Mouse (Mus musculus): Measurements from ENCODE around the gene Tcte1. TPM values are rescaled to one million over a fixed set of nuclear protein-coding genes. Genes with fewer than 3 reads are reported as not detected.

Gene Tcte1
- total RNA-seq, 1 experiment: 0.09 TPM

DNA sequence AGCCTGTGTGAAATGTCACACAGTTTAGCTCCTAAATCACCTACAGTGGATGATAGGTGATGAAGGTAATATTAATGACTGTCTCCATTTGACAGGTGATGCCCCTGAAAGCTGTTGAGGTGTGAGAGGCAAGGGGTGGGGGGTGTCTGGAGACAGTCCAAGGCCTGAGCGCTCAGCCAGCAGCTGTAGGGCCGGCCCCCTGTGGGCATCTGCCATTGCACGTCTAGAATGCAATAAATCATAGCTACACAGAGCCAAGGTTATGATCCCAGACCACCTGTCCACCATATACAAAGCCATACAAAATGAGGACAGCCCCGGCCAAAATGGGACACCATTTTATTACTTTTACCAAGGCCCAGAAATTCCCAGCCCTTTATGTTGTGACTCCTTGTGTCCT is 1.7 kb downstream of the Tcte1 start:
- Histone ChIP-seq H3K4me1 (ENCODE audit: control insufficient read depth in 2 of 2, insufficient read depth in 2 of 2, low read length in 2 of 2, poor library complexity in 1 of 2) (peaks cover 2 to 14% of the 10 kb centered on the region in 2 experiments; a peak in 3 of 4 replicates), H3K9ac (ENCODE audit: insufficient read depth, low read depth, low read length, poor library complexity, severe bottlenecking) (no peak overlapping the region), H3K9me3 (ENCODE audit: control insufficient read depth, insufficient read depth, low read depth, low read length) (no peaks in the 10 kb centered on the region), H3K27ac (ENCODE audit: insufficient read depth, low read depth, low read length, poor library complexity, severe bottlenecking) (no peak overlapping the region), H3K4me3 (ENCODE audit: insufficient read depth in 1 of 2, low read depth in 1 of 2, low read length in 2 of 2, poor library complexity in 1 of 2, severe bottlenecking in 1 of 2) (no peak overlapping the region), H3K36me3 (ENCODE audit: control insufficient read depth, insufficient read depth, low read length, poor library complexity, severe bottlenecking) (peaks cover 10% of the 10 kb centered on the region)
- in situ Hi-C loops (cut with MboI; ENCODE audit: low sequenced_read_pairs in 2 of 2, unreplicated experiment in 2 of 2): no loop called here
- DNase-seq (ENCODE audit: low read depth, low spot score): no peak
- TF ChIP-seq ZNF384 (IDR thresholded peaks at IDR 0.05; ENCODE audit: low read depth, low read length) (no peak), MAFK (IDR thresholded peaks at IDR 0.05; ENCODE audit: insufficient read depth, low read depth, low read length) (no peak), HCFC1 (IDR thresholded peaks at IDR 0.05; ENCODE audit: borderline replicate concordance, insufficient read depth, low read length) (no peak), ZC3H11A (IDR thresholded peaks at IDR 0.05; ENCODE audit: borderline replicate concordance, low read depth, low read length) (no peak)

DNA sequence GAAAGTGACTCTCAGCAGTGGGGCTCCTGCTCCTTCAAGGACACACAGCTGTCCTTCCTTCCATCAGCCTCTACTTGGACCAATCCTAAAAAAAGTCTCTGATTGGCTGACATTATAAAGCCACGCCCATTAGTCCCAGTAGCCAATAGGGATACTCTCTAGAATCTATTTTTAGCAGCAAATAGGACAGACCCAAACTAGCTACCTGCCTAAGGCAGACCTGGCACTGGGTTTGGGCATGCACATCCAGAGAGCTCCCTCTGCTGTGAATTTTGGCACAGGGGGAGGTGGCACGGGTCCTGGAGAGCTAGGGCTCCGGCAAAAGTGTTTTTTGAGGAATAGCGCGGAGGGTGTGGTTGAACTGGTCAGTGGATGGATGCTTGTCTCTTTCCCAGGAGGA is 3.3 kb downstream of the Tcte1 start:
- TF ChIP-seq ZNF384 (IDR thresholded peaks at IDR 0.05; ENCODE audit: low read depth, low read length) (no peak), MAFK (IDR thresholded peaks at IDR 0.05; ENCODE audit: insufficient read depth, low read depth, low read length) (no peak), ZC3H11A (IDR thresholded peaks at IDR 0.05; ENCODE audit: borderline replicate concordance, low read depth, low read length) (no peak), CHD2 (IDR thresholded peaks at IDR 0.05; ENCODE audit: low read depth, low read length) (no peak), HCFC1 (IDR thresholded peaks at IDR 0.05; ENCODE audit: borderline replicate concordance, insufficient read depth, low read length) (no peak)
- no peaks in the 10 kb centered on the region for H3K9me3 ChIP-seq (ENCODE audit: control insufficient read depth, insufficient read depth, low read depth, low read length)
- H3K36me3 ChIP-seq (ENCODE audit: control insufficient read depth, insufficient read depth, low read length, poor library complexity, severe bottlenecking): no peaks in the 10 kb centered on the region
- in situ Hi-C loops (cut with MboI; ENCODE audit: low sequenced_read_pairs in 2 of 2, unreplicated experiment in 2 of 2): no loop called here
- H3K4me3 ChIP-seq (ENCODE audit: insufficient read depth in 1 of 2, low read depth in 1 of 2, low read length in 2 of 2, poor library complexity in 1 of 2, severe bottlenecking in 1 of 2): peak overlapping the region; percentile 10 to 57; a peak in 3 of 4 replicates
- H3K27ac ChIP-seq (ENCODE audit: insufficient read depth, low read depth, low read length, poor library complexity, severe bottlenecking): no peak overlapping the region; the same call in 1 of the 2 replicates
- no peak overlapping the region for H3K9ac ChIP-seq (ENCODE audit: insufficient read depth, low read depth, low read length, poor library complexity, severe bottlenecking)
- peaks cover 9 to 18% of the 10 kb centered on the region in 2 experiments; a peak in 3 of 4 replicates for H3K4me1 ChIP-seq (ENCODE audit: control insufficient read depth in 2 of 2, insufficient read depth in 2 of 2, low read length in 2 of 2, poor library complexity in 1 of 2)
- no peak for DNase-seq (ENCODE audit: low read depth, low spot score)

DNA sequence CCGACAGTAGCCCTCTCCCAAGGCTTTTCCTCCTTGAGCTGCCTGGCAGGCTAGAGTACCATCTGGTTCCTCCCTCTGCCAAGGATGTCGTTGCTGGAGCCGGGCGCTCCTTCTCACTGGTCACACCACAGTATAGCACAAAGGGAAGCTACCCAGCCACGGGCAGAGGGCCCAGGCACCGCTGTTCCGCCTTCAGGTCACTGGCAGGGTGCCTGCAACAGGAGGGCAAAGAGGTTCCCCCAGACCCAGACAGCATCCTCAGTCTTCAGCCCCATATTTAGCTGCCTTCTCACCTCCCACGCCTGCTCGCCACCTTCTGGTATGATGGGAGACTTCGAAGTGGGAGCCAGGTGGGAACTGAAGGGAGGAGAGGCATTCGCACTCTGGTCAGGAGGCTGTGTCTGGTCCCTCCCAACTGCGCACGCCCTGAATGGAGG is 7.1 kb downstream of the Tcte1 start:
- Histone ChIP-seq H3K4me1 (ENCODE audit: control insufficient read depth in 2 of 2, insufficient read depth in 2 of 2, low read length in 2 of 2, poor library complexity in 1 of 2) (peaks cover 9 to 18% of the 10 kb centered on the region in 2 experiments; a peak in 3 of 4 replicates), H3K9ac (ENCODE audit: insufficient read depth, low read depth, low read length, poor library complexity, severe bottlenecking) (no peak overlapping the region), H3K27ac (ENCODE audit: insufficient read depth, low read depth, low read length, poor library complexity, severe bottlenecking) (no peak overlapping the region), H3K36me3 (ENCODE audit: control insufficient read depth, insufficient read depth, low read length, poor library complexity, severe bottlenecking) (no peaks in the 10 kb centered on the region), H3K9me3 (ENCODE audit: control insufficient read depth, insufficient read depth, low read depth, low read length) (no peaks in the 10 kb centered on the region), H3K4me3 (ENCODE audit: insufficient read depth in 1 of 2, low read depth in 1 of 2, low read length in 2 of 2, poor library complexity in 1 of 2, severe bottlenecking in 1 of 2) (peak overlapping the region in 1 of 2 experiments; percentile 34; a peak in 1 of 4 replicates)
- TF ChIP-seq ZNF384 (IDR thresholded peaks at IDR 0.05; ENCODE audit: low read depth, low read length) (no peak), HCFC1 (IDR thresholded peaks at IDR 0.05; ENCODE audit: borderline replicate concordance, insufficient read depth, low read length) (no peak), ZC3H11A (IDR thresholded peaks at IDR 0.05; ENCODE audit: borderline replicate concordance, low read depth, low read length) (no peak), MAFK (IDR thresholded peaks at IDR 0.05; ENCODE audit: insufficient read depth, low read depth, low read length) (no peak), CHD2 (IDR thresholded peaks at IDR 0.05; ENCODE audit: low read depth, low read length) (no peak)
- in situ Hi-C loops (cut with MboI; ENCODE audit: low sequenced_read_pairs in 2 of 2, unreplicated experiment in 2 of 2): no loop called here
- DNase-seq (ENCODE audit: low read depth, low spot score): no peak

DNA sequence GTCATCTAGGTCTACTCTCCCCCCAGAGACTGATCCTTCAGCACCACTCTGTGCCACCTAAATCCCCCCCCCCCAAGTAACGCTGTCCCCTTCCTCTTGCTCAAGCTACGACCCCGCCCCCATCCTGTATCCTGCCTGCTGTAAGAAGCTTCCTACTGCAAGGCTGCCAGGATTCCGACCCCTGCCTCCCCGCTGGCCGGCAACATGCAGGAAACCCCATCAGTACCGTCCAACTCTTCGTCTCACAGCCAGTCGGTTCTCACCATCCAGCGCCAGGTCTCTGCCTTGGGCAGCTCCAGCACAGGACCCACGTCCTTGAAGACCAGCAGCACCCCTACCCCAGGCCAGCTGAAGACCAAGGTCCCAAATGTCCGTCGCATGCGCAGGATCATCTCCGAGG is 9.7 kb downstream of the Tcte1 start:
- H3K4me3 ChIP-seq (ENCODE audit: insufficient read depth in 1 of 2, low read depth in 1 of 2, low read length in 2 of 2, poor library complexity in 1 of 2, severe bottlenecking in 1 of 2): no peak overlapping the region
- H3K36me3 ChIP-seq (ENCODE audit: control insufficient read depth, insufficient read depth, low read length, poor library complexity, severe bottlenecking): no peaks in the 10 kb centered on the region
- H3K9ac ChIP-seq (ENCODE audit: insufficient read depth, low read depth, low read length, poor library complexity, severe bottlenecking): no peak overlapping the region
- no peaks in the 10 kb centered on the region for H3K9me3 ChIP-seq (ENCODE audit: control insufficient read depth, insufficient read depth, low read depth, low read length)
- TF ChIP-seq ZC3H11A (IDR thresholded peaks at IDR 0.05; ENCODE audit: borderline replicate concordance, low read depth, low read length): no peak
- no peak for TF ChIP-seq HCFC1 (IDR thresholded peaks at IDR 0.05; ENCODE audit: borderline replicate concordance, insufficient read depth, low read length)
- no peak for TF ChIP-seq MAFK (IDR thresholded peaks at IDR 0.05; ENCODE audit: insufficient read depth, low read depth, low read length)
- TF ChIP-seq CHD2 (IDR thresholded peaks at IDR 0.05; ENCODE audit: low read depth, low read length): no peak
- no peak for TF ChIP-seq ZNF384 (IDR thresholded peaks at IDR 0.05; ENCODE audit: low read depth, low read length)
- no peak overlapping the region for H3K27ac ChIP-seq (ENCODE audit: insufficient read depth, low read depth, low read length, poor library complexity, severe bottlenecking)
- in situ Hi-C loops (cut with MboI; ENCODE audit: low sequenced_read_pairs in 2 of 2, unreplicated experiment in 2 of 2): no loop called here
- no peak for DNase-seq (ENCODE audit: low read depth, low spot score)
- peaks cover 9 to 11% of the 10 kb centered on the region in 2 experiments; a peak in 2 of 4 replicates for H3K4me1 ChIP-seq (ENCODE audit: control insufficient read depth in 2 of 2, insufficient read depth in 2 of 2, low read length in 2 of 2, poor library complexity in 1 of 2)

Data from ES-E14 (cell line).